Mouse (Mus musculus) midbrain, postnatal 0 days (tissue): Measurements from ENCODE around the gene Eef1akmt2. TPM values are rescaled to one million over a fixed set of nuclear protein-coding genes. Genes with fewer than 3 reads are reported as not detected.

Experiments
- ATAC-seq: fragments of 200-750 bp; cut with Nextera tagmentation; 2 replicates; pipeline ENCODE4 v1.8.0; 2017; ENCODE audit warnings: moderate number of reproducible peaks, mild to moderate bottlenecking, moderate TSS enrichment, moderate library complexity; ENCODE audit not compliant: low FRiP score
- DNase-seq: peaks from one replicate; pipeline ENCODE4 v3.0.0-alpha.2; 2015; ENCODE audit warnings: low spot score
- H3K27ac ChIP-seq: fragments of 300-500 bp; sonication (generic); 2 replicates; pipeline ENCODE4 v1.5.1; 2014; ENCODE audit warnings: low read depth, mild to moderate bottlenecking, low read length, mixed read lengths
- H3K27me3 ChIP-seq: fragments of 300-500 bp; sonication (generic); 2 replicates; pipeline ENCODE4 v1.6.1; 2014; ENCODE audit warnings: low read length, control low read depth, mixed read lengths; ENCODE audit not compliant: insufficient read depth
- H3K36me3 ChIP-seq: fragments of 300-500 bp; sonication (generic); 2 replicates; pipeline ENCODE4 v1.6.1; 2014; ENCODE audit warnings: low read length, control low read depth, mixed read lengths; ENCODE audit not compliant: insufficient read depth
- H3K4me1 ChIP-seq: fragments of 300-500 bp; sonication (generic); 2 replicates; pipeline ENCODE4 v1.6.1; 2014; ENCODE audit warnings: mild to moderate bottlenecking, control low read depth, antibody characterized with exemption, low read length, mixed read lengths; ENCODE audit not compliant: insufficient read depth
- H3K4me2 ChIP-seq: fragments of 300-500 bp; sonication (generic); 2 replicates; pipeline ENCODE4 v1.6.1; 2014; ENCODE audit warnings: low read depth, mild to moderate bottlenecking, low read length, mixed read lengths; ENCODE audit not compliant: poor library complexity, severe bottlenecking
- H3K4me3 ChIP-seq: fragments of 300-500 bp; sonication (generic); 2 replicates; pipeline ENCODE4 v1.5.1; 2014; ENCODE audit warnings: low read depth, mild to moderate bottlenecking, low read length, moderate library complexity
- H3K9ac ChIP-seq: fragments of 300-500 bp; sonication (generic); replicated peaks from 2 replicates; pipeline ENCODE4 v1.6.1; 2014; ENCODE audit warnings: mild to moderate bottlenecking, low read length, moderate library complexity, mixed read lengths; ENCODE audit not compliant: poor library complexity, severe bottlenecking
- H3K9me3 ChIP-seq: fragments of 300-500 bp; sonication (generic); 2 replicates; pipeline ENCODE4 v1.6.1; 2016; ENCODE audit warnings: low read length, control low read depth
- CTCF ChIP-seq: IDR thresholded peaks from 2 replicates; pipeline ENCODE4 v1.5.1; 2016; ENCODE audit warnings: antibody characterized with exemption, mild to moderate bottlenecking
- WGBS: fragments of 180-500 bp; shearing (Covaris S2); extraction: QIAGEN DNeasy Blood & Tissue Kit; methylation state at CpG from one replicate; pipeline ENCODE4 v1.1.7; 2014; 5-methylcytosine and 5-hydroxymethylcytosine counted together
- polyA plus RNA-seq: library from polyadenylated mRNA; unstranded; fragments of >200 nt; fragmentation: Nextera tagmentation; extraction: Ambion mirVana; gene quantifications from 2 replicates; pipeline ENCODE4 v1.2.1, GENCODE M21; 2015
- total RNA-seq: library from RNA; depleted of rRNA; stranded (reverse); fragments of >200 nt; gene quantifications from 2 replicates; pipeline ENCODE4 v1.2.3, GENCODE M21; 2014

The Eef1akmt2 gene
- total and polyA plus RNA-seq, 2 experiments from 2014 or later = 52.1 to 84.2 TPM

GRCm38 (mm10) chr7:132841287-132841686, 11.2 kb downstream of the Eef1akmt2 start:
- TF ChIP-seq CTCF = no peak
- no peak overlapping the region for H3K27ac ChIP-seq
- no peaks in the 10 kb centered on the region for H3K4me1 ChIP-seq
- no peak for DNase-seq
- WGBS = 85% methylated on average over 5 of the region's 5 CpGs
- no peak overlapping the region for H3K4me2 ChIP-seq
- H3K4me3 ChIP-seq = no peak overlapping the region
- H3K9ac ChIP-seq = no peak overlapping the region
- no peak for ATAC-seq
- peaks cover 11% of the 10 kb centered on the region; the same call in 1 of the 2 replicates for H3K36me3 ChIP-seq
- no peaks in the 10 kb centered on the region for H3K27me3 ChIP-seq
- H3K9me3 ChIP-seq = no peaks in the 10 kb centered on the region

- H3K27me3 ChIP-seq = no peaks in the 10 kb centered on the region
- H3K36me3 ChIP-seq = peaks cover 17% of the 10 kb centered on the region; the same call in 1 of the 2 replicates
- no peak overlapping the region for H3K9ac ChIP-seq
- DNase-seq = no peak
- ATAC-seq = no peak
- H3K4me3 ChIP-seq = no peak overlapping the region
- no peak overlapping the region for H3K4me2 ChIP-seq
- 69% methylated on average over 4 of the region's 4 CpGs for WGBS
- no peaks in the 10 kb centered on the region for H3K9me3 ChIP-seq
- TF ChIP-seq CTCF = no peak
- H3K4me1 ChIP-seq = no peaks in the 10 kb centered on the region
- no peak overlapping the region for H3K27ac ChIP-seq
These were observed 21.5 kb downstream of the Eef1akmt2 start for GRCm38 (mm10) chr7:132830955-132831354.

DNA sequence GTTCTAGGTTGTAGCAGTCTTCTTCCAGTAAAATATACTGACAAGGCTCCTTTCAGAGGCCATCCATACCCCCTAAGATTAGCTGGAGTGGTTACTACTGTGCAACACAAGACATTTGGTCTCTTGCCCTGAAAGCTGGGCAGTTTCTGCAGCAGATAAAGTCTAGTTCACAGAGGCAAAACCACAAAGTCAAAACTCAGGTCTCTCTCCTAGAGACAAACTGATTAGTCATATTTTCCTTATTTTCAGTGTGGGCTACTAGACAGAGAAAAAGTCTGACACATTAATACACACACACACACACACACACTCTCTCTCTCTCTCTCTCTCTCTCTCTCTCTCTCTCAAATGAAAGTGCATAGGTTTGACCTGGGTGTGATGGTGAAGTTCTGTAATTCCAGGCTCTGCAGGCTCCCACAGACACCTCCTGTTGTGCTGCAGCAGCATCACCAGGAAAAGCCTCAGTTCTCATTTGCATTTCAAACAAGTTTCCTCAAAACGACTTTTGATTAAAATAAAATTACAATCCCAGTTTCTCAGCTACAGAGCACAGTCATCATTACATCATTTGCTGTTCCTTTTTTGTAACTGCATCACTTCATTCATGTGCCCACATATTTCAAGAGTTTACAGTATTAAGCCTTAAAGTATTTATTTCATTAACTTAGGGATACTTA, 28.0 kb downstream of the Eef1akmt2 start:
- Histone ChIP-seq H3K9me3 (no peaks in the 10 kb centered on the region), H3K4me3 (no peak overlapping the region), H3K4me1 (no peaks in the 10 kb centered on the region), H3K4me2 (no peak overlapping the region), H3K36me3 (peaks cover 18% of the 10 kb centered on the region), H3K27ac (no peak overlapping the region), H3K27me3 (no peaks in the 10 kb centered on the region), H3K9ac (no peak overlapping the region)
- no peak for DNase-seq
- no peak for ATAC-seq
- TF ChIP-seq CTCF = no peak
- 29% methylated on average over 1 of the region's 1 CpGs for WGBS

DNA sequence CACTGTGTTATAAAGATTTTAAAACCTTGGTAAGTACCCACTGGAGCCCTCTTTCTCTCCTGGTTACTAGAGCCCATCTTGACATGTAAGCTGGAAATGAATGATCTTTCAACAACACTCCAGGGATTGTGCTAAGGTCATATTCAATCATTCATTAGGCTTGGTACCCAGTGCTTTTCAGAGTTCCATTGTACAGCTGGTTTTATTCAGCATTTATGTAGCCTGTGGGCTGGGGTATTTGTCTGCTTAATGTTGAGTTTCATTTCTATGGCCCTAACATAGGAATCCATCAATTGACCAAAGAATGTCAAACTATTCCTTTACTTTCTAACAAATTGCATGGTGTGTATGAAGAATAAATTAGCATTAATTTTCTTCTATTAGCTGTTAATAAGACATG, 28.6 kb downstream of the Eef1akmt2 start:
- H3K27me3 ChIP-seq = no peaks in the 10 kb centered on the region
- no peak overlapping the region for H3K4me3 ChIP-seq
- H3K9ac ChIP-seq = no peak overlapping the region
- no peak for ATAC-seq
- H3K27ac ChIP-seq = no peak overlapping the region
- DNase-seq = no peak
- H3K4me2 ChIP-seq = no peak overlapping the region
- no peaks in the 10 kb centered on the region for H3K4me1 ChIP-seq
- no peaks in the 10 kb centered on the region for H3K9me3 ChIP-seq
- peaks cover 18% of the 10 kb centered on the region for H3K36me3 ChIP-seq
- TF ChIP-seq CTCF = no peak

GRCm38 (mm10) chr7:132820692-132821091, 31.8 kb downstream of the Eef1akmt2 start:
- Histone ChIP-seq H3K36me3 (peaks cover 3% of the 10 kb centered on the region), H3K4me3 (no peak overlapping the region), H3K4me1 (no peaks in the 10 kb centered on the region), H3K27ac (no peak overlapping the region), H3K4me2 (no peak overlapping the region), H3K9ac (no peak overlapping the region), H3K9me3 (no peaks in the 10 kb centered on the region), H3K27me3 (no peaks in the 10 kb centered on the region)
- DNase-seq (no peak), ATAC-seq (no peak)
- TF ChIP-seq CTCF = no peak
- 69% methylated on average over 3 of the region's 3 CpGs for WGBS

DNA sequence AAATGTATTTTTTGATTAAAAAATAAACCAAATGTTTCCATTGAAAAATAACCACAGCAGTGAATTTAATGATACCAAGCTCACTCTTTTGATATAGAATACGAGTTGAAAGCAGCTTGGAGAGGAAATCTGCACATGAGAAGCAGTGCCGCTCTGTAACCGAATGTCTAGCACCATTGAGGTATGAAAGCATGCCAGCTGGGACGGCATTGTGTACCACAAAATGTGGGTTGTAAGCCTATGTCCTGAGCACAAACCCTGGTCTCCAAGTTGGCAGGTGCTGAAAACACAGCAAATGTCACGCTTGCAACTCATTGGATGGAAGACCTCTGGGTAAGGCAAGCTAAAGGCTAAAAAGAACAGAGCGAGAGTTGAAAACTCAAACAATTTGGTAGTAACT, 35.4 kb downstream of the Eef1akmt2 start:
- ATAC-seq (no peak), DNase-seq (no peak)
- no peak overlapping the region for H3K4me3 ChIP-seq
- no peaks in the 10 kb centered on the region for H3K9me3 ChIP-seq
- H3K27me3 ChIP-seq = no peaks in the 10 kb centered on the region
- no peak overlapping the region for H3K9ac ChIP-seq
- no peak for TF ChIP-seq CTCF
- no peak overlapping the region for H3K27ac ChIP-seq
- 0 out of 2 replicates have a peak, but pooled peaks cover 3% of the 10 kb centered on the region for H3K4me1 ChIP-seq
- no peaks in the 10 kb centered on the region for H3K36me3 ChIP-seq
- no peak overlapping the region for H3K4me2 ChIP-seq
- WGBS = 55% methylated on average over 6 of the region's 6 CpGs
